Mouse (Mus musculus): ENCODE results near the gene Atp1a4.

- TF ChIP-seq POLR2A (IDR thresholded peaks at IDR 0.05; ENCODE audit: extremely low read depth, insufficient read depth, low read length): no peak
- no peak for TF ChIP-seq CTCF (IDR thresholded peaks at IDR 0.05; ENCODE audit: low read depth, low read length)
These were observed 15.2 kb upstream of the Atp1a4 start for GRCm38 (mm10) chr1:172273386-172273785.
